Mouse (Mus musculus) liver, adult 2 months (tissue): ENCODE data around the gene Cdk11b. TPM values are rescaled to one million over a fixed set of nuclear protein-coding genes. Genes with fewer than 3 reads are reported as not detected.
A peak's percentile ranks its signal among the peaks of the same experiment; 100 is the strongest.
"Not testable (repeated sequence)": the region's sequence is repeated elsewhere in the genome, so short reads cannot be mapped to it uniquely, and the experiment has no call there.

Experiments
- DNase-seq: peaks from one replicate; pipeline ENCODE4 v3.0.0-alpha.2; 2011; ENCODE audit warnings: low read depth, low spot score; ENCODE audit errors: extremely low read depth
- H3K27ac ChIP-seq: fragments of 200-500 bp; replicated peaks from 2 replicates; pipeline ENCODE4 v1.5.1; 2012; ENCODE audit warnings: low read depth, mild to moderate bottlenecking, control low read depth, inconsistent platforms, low read length; ENCODE audit not compliant: insufficient read depth
- H3K27me3 ChIP-seq: fragments of 200-500 bp; 2 replicates; pipeline ENCODE4 v1.6.1; 2012; ENCODE audit warnings: mild to moderate bottlenecking, moderate library complexity, low read length, inconsistent platforms; ENCODE audit not compliant: control insufficient read depth, insufficient read depth
- H3K36me3 ChIP-seq: fragments of 200-500 bp; 2 replicates; pipeline ENCODE4 v1.6.1; 2012; ENCODE audit warnings: low read length, inconsistent platforms; ENCODE audit not compliant: control insufficient read depth, insufficient read depth
- H3K4me1 ChIP-seq: fragments of 200-500 bp; 2 replicates; pipeline ENCODE4 v1.6.1; 2011; ENCODE audit warnings: low read length; ENCODE audit not compliant: control insufficient read depth, insufficient read depth
- H3K4me3 ChIP-seq: fragments of 200-500 bp; 2 replicates; pipeline ENCODE4 v1.5.1; 2011; ENCODE audit warnings: low read depth, mild to moderate bottlenecking, control low read depth, low read length, moderate library complexity; ENCODE audit not compliant: insufficient read depth
- H3K79me2 ChIP-seq: fragments of 200-500 bp; 2 replicates; pipeline ENCODE4 v1.6.1; 2012; ENCODE audit warnings: inconsistent platforms, mild to moderate bottlenecking, low read length, moderate library complexity; ENCODE audit not compliant: control insufficient read depth, insufficient read depth
- H3K9ac ChIP-seq: fragments of 200-500 bp; 2 replicates; pipeline ENCODE4 v1.6.1; 2012; ENCODE audit warnings: low read depth, mild to moderate bottlenecking, control low read depth, inconsistent platforms, low read length
- CTCF ChIP-seq: fragments of 200-500 bp; IDR thresholded peaks from 2 replicates; pipeline ENCODE4 v1.5.1; 2011; ENCODE audit warnings: low read depth, low read length, control low read depth
- POLR2A ChIP-seq: fragments of 200-500 bp; IDR thresholded peaks from 2 replicates; pipeline ENCODE4 v1.6.1; 2011; ENCODE audit warnings: low read length, control low read depth; ENCODE audit not compliant: insufficient read depth; ENCODE audit errors: extremely low read depth
- WGBS: fragments of 180-500 bp; shearing (Covaris S2); methylation state at CpG from one replicate; pipeline ENCODE4 v1.1.7; 2018; 5-methylcytosine and 5-hydroxymethylcytosine counted together
- polyA plus RNA-seq: library from polyadenylated mRNA; depleted of rRNA; stranded (reverse); fragments of >200 nt; gene quantifications from 2 replicates; pipeline ENCODE4 v1.2.3, GENCODE M21; 2012
- total RNA-seq: library from RNA; depleted of rRNA; stranded (reverse); fragments of >200 nt; gene quantifications from 2 replicates; pipeline ENCODE4 v1.2.3, GENCODE M21; 2014

Cdk11b gene
- total and polyA plus RNA-seq, 2 experiments = 10.6 to 11.2 TPM

GRCm38 (mm10) chr4:155675991-155676390 is 51.3 kb downstream of the Cdk11b start:
- Histone ChIP-seq H3K4me3 (no peak overlapping the region), H3K9ac (no peak overlapping the region), H3K27ac (no peak overlapping the region), H3K79me2 (no peaks in the 10 kb centered on the region), H3K36me3 (no peaks in the 10 kb centered on the region), H3K27me3 (no peaks in the 10 kb centered on the region), H3K4me1 (no peaks in the 10 kb centered on the region)
- DNase-seq = peak; percentile 29
- TF ChIP-seq POLR2A (no peak), CTCF (no peak; the same call in 1 of the 2 replicates)
- WGBS = 57% methylated on average over 2 of the region's 2 CpGs

GRCm38 (mm10) chr4:155683670-155684277 is 59.1 kb downstream of the Cdk11b start:
- H3K4me3 ChIP-seq, H3K4me1 ChIP-seq, H3K27ac ChIP-seq, DNase-seq, H3K27me3 ChIP-seq, H3K9ac ChIP-seq, H3K79me2 ChIP-seq, H3K36me3 ChIP-seq: not testable (repeated sequence)
- WGBS = 90% methylated on average over 16 of the region's 19 CpGs

DNA sequence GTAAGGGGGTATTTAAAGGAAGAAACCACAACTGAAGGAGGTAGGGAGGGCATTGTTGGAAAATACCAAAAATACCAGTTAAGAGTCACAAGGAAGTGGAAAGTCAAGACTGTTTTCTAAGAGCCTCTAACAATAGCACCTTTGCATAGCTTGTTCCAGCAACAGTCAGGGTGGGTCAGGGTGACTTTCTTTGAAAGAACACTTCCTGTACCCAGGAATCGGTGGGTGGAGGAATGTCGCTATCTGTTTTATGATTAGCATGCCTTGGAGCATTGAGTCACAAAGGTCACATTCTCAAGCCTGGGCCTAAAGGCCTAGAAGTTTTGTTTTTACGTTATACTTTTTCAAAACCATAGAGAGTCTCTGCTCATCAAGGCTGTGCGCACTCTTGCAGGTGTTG is 63.1 kb downstream of the Cdk11b start:
- not testable (repeated sequence) for H3K27me3 ChIP-seq, DNase-seq, H3K36me3 ChIP-seq, H3K79me2 ChIP-seq, H3K4me3 ChIP-seq, H3K9ac ChIP-seq, H3K4me1 ChIP-seq, H3K27ac ChIP-seq
- WGBS = 81% methylated on average over 4 of the region's 4 CpGs

GRCm38 (mm10) chr4:155690571-155691375 is 66.1 kb downstream of the Cdk11b start:
- H3K27me3 ChIP-seq = peaks cover 6% of the 10 kb centered on the region; the same call in 1 of the 2 replicates
- 78% methylated on average over 12 of the region's 12 CpGs for WGBS
- H3K9ac ChIP-seq = no peak overlapping the region

DNA sequence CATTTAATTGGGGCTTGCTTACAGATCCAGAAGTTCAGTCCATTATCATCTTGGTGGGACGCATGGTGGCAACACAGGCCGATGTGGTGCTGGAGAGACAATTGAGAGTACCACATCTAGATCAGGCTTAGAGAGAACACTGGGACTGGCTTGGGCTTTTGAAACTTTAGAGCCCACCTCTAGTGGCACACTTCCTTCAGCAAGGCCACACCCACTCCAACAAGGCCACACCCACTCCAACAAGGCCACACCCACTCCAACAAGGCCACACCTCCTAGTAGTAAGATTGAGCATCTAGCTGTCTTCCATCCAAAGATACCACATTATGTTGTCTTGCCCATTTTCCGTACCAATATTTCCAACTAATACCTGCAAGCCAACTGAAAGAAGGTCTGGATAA is 67.8 kb downstream of the Cdk11b start:
- no peak overlapping the region for H3K27ac ChIP-seq
- H3K4me3 ChIP-seq = no peak overlapping the region
- peaks cover 6% of the 10 kb centered on the region; the same call in 1 of the 2 replicates for H3K27me3 ChIP-seq
- DNase-seq = no peak
- H3K79me2 ChIP-seq = no peaks in the 10 kb centered on the region
- H3K36me3 ChIP-seq = no peaks in the 10 kb centered on the region
- H3K4me1 ChIP-seq = no peaks in the 10 kb centered on the region
- H3K9ac ChIP-seq = no peak overlapping the region
- 98% methylated on average over 3 of the region's 3 CpGs for WGBS
- no peak for TF ChIP-seq CTCF

More at GRCm38 (mm10) chr4:155690571-155691375, 66.1 kb downstream of the Cdk11b start:
- Histone ChIP-seq H3K36me3 (no peaks in the 10 kb centered on the region), H3K4me1 (no peaks in the 10 kb centered on the region), H3K4me3 (no peak overlapping the region), H3K79me2 (no peaks in the 10 kb centered on the region), H3K27ac (no peak overlapping the region)
- DNase-seq = no peak
- no peak for TF ChIP-seq POLR2A
- TF ChIP-seq CTCF = no peak

- Histone ChIP-seq H3K79me2 (no peaks in the 10 kb centered on the region), H3K4me1 (no peaks in the 10 kb centered on the region), H3K9ac (peak within 1 kb of the TSS; percentile 24), H3K27ac (no peak within 1 kb of the TSS), H3K4me3 (peak within 1 kb of the TSS; percentile 49), H3K27me3 (peaks cover 6% of the 10 kb centered on the region; the same call in 1 of the 2 replicates), H3K36me3 (no peaks in the 10 kb centered on the region)
- no peak for DNase-seq
- under 1% methylated on average over 46 of the region's 47 CpGs for WGBS
- TF ChIP-seq POLR2A = no peak
- TF ChIP-seq CTCF = 0 out of 2 replicates have a peak, but pooled peaks have one; percentile 0
Observed at GRCm38 (mm10) chr4:155694111-155694481, 69.4 kb downstream of the Cdk11b start, which contains the start of gene Fndc10. Gene Fndc10, plus strand, starts transcription at chr4:155694342.
